35 mouse cellular contexts compared by ENCODE assay signal in genomic region chrX:58900753-58901152, GRCm38 (mm10). TPM values are rescaled to one million over a fixed set of nuclear protein-coding genes. Genes with fewer than 3 reads are reported as not detected.
"Had no signal": no experiment of that assay in that cellular context is flagged by ENCODE, and none has a peak within 500 bp of the region (broad histone marks: within the 10 kb centered on the region; RNA-seq: fewer than 3 reads in every experiment).

No protein-coding gene starts in this region.

- H3K9ac ChIP-seq: heart, embryonic 13.5 days; hindbrain, embryonic 12.5 days; hindbrain, embryonic 14.5 days; intestine, embryonic 15.5 days; limb, embryonic 12.5 days; liver, embryonic 12.5 days; liver, embryonic 14.5 days had no signal

- H3K9me3 ChIP-seq: heart, embryonic 13.5 days; hindbrain, embryonic 10.5 days; hindbrain, embryonic 12.5 days; intestine, embryonic 15.5 days; limb, embryonic 10.5 days; limb, embryonic 12.5 days; liver, embryonic 12.5 days had no signal

- H3K27me3 ChIP-seq: heart, embryonic 13.5 days; hindbrain, embryonic 12.5 days; intestine, embryonic 15.5 days; limb, embryonic 12.5 days; liver, embryonic 12.5 days had no signal

- DNase-seq: gastrocnemius, adult 2 months; gastrocnemius, postnatal 10 days; gastrocnemius, postnatal 25 days; heart, adult 2 months; heart, postnatal 10 days; heart, postnatal 4 days; kidney, adult 18-20 months; kidney, adult 8-10 months; kidney, postnatal 10 days; kidney, postnatal 25 days; kidney, postnatal 4 days; liver had no signal

- H3K4me1 ChIP-seq: hindbrain, embryonic 10.5 days; hindbrain, embryonic 12.5 days; intestine, embryonic 15.5 days; limb, embryonic 10.5 days; limb, embryonic 12.5 days; liver, embryonic 12.5 days had no signal

- H3K4me2 ChIP-seq: heart, embryonic 13.5 days; hindbrain, embryonic 12.5 days; hindbrain, embryonic 14.5 days; intestine, embryonic 15.5 days; limb, embryonic 12.5 days; liver, embryonic 12.5 days had no signal

- H3K36me3 ChIP-seq: heart, embryonic 13.5 days; hindbrain, embryonic 10.5 days; hindbrain, embryonic 12.5 days; intestine, embryonic 15.5 days; limb, embryonic 10.5 days; limb, embryonic 12.5 days; liver, embryonic 12.5 days had no signal

- H3K27ac ChIP-seq: gastrocnemius, adult 2 months; heart, adult 2 months; heart, embryonic 13.5 days; hindbrain, embryonic 10.5 days; hindbrain, embryonic 12.5 days; hindbrain, embryonic 14.5 days; intestine, embryonic 15.5 days; layer of hippocampus, adult 2 months; left cerebral cortex, adult 2 months; limb, embryonic 10.5 days; limb, embryonic 12.5 days; liver, embryonic 12.5 days; liver, embryonic 14.5 days had no signal

- ATAC-seq: hindbrain, embryonic 16.5 days; inflammation-experienced regulatory T-cells, adult 6 months; intestine, embryonic 15.5 days; intestine, postnatal 0 days; liver, embryonic 12.5 days had no signal

- H3K4me3 ChIP-seq: gastrocnemius, adult 2 months; heart, adult 2 months; heart, embryonic 13.5 days; hindbrain, embryonic 10.5 days; hindbrain, embryonic 12.5 days; intestine, embryonic 15.5 days; layer of hippocampus, adult 2 months; left cerebral cortex, adult 2 months; limb, embryonic 10.5 days; limb, embryonic 12.5 days; liver, embryonic 12.5 days had no signal

RNA-seq across cellular contexts. Expression of gene 4930550L24Rik, which starts 8.4 kb away (rescaled TPM):
- total RNA-seq: gastrocnemius, adult 2 months; gastrocnemius, postnatal 10 days; gastrocnemius, postnatal 25 days; gastrocnemius, postnatal 4 days; granulocyte monocyte progenitor cell, adult 5-6 weeks; heart, adult 2 months; heart, postnatal 10 days; heart, postnatal 25 days; heart, postnatal 4 days; layer of hippocampus, adult 2 months; layer of hippocampus, postnatal 25 days; left cerebral cortex, adult 2 months; left cerebral cortex, postnatal 14 days; left cerebral cortex, postnatal 36 days had no signal
- polyA plus RNA-seq: frontal cortex, adult 2 months; heart, adult 2 months; heart, embryonic 13.5 days; inflammation-experienced regulatory T-cells, adult 6 months; intestine, embryonic 15.5 days; intestine, postnatal 0 days; kidney, embryonic 14.5 days; limb, embryonic 10.5 days; limb, embryonic 12.5 days; limb, embryonic 14.5 days had no signal
